Mouse (Mus musculus): Measurements from ENCODE around the gene Trpv5. TPM values are rescaled to one million over a fixed set of nuclear protein-coding genes. Genes with fewer than 3 reads are reported as not detected.

The Trpv5 gene
- polyA plus RNA-seq, 1 experiment from 2014 or later = not detected

DNA sequence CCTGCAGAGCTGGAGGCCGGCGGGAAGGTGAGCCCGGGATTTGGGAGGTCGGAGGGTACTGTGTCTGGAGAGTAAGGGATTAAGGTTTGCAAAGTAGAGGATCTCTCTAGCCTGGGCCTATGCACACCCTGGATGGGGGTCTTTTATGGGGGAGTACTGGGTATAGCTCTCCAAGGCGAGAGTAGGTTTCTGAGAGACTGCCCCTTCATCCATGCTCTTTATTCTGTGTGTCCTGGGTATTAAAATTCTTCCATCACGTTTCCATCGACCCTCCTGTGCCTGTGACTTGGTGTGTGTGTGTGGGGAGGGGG lies 74.8 kb downstream of the Trpv5 start:
- WGBS = under 1% methylated on average over 7 of the region's 7 CpGs
- Histone ChIP-seq H3K4me3 (replicated peaks; ENCODE audit: low read length) (peak overlapping the region; percentile 83), H3K4me2 (ENCODE audit: low read depth, low read length) (peak overlapping the region; percentile 98), H3K36me3 (ENCODE audit: control insufficient read depth, insufficient read depth, low read length) (no peaks in the 10 kb centered on the region), H3K9ac (ENCODE audit: low read length) (peak overlapping the region; percentile 86), H3K4me1 (ENCODE audit: control insufficient read depth, insufficient read depth, low read length) (0 out of 2 replicates have a peak, but pooled peaks cover 3% of the 10 kb centered on the region), H3K27ac (ENCODE audit: low read length) (peak overlapping the region; percentile 85), H3K27me3 (ENCODE audit: control insufficient read depth, insufficient read depth, low read length) (no peaks in the 10 kb centered on the region), H3K9me3 (replicated peaks; ENCODE audit: control insufficient read depth, low read length) (no peaks in the 10 kb centered on the region)
- ATAC-seq (ENCODE audit: insufficient read depth, low FRiP score) = no peak; the same call in 1 of the 2 replicates

DNA sequence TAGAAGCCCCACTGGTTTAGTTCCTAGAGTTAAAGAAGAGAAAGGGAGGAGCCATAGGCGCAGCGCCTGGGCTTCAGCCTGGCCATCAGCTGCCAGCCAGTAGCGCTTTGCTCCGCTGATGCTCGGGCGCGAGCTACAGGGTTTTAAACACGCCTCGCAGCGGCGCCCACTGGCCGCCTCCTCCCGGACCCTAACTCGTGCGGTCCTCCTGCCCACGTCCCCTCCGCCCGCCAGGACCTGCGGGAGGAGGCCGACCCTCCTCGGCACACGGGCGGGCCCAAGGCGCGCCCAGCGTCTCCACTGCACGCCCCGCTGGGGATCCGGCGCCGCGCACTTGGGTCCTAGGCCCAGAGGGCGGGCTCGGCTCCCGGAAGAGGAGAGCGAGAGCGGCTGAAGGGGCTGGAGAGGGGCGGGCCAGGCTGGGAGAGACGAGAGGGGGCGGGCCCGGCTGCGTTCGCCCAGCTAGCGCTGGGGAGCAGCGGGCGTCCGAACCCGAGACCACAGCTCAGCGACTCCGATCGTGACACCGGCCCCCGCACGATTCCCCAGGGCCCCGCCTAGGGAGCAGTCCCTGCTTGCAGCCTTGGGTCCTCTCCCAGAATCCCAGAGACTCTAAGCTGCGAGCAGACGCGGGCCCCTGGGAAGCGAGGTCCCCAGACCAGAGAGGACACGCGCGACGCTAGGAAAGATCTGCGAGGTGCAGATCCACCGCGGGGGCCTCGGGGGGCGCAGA lies 75.3 kb downstream of the Trpv5 start, which contains the start of gene Ephb6:
Gene Ephb6, plus strand, starts transcription at position 422 of the 733 bp plus-strand sequence.
- WGBS = under 1% methylated on average over 68 of the region's 68 CpGs
- Histone ChIP-seq H3K36me3 (ENCODE audit: control insufficient read depth, insufficient read depth, low read length) (no peaks in the 10 kb centered on the region), H3K9ac (ENCODE audit: low read length) (peak within 1 kb of the TSS; percentile 86), H3K4me3 (replicated peaks; ENCODE audit: low read length) (peak within 1 kb of the TSS; percentile 83), H3K27ac (ENCODE audit: low read length) (peak within 1 kb of the TSS; percentile 85), H3K27me3 (ENCODE audit: control insufficient read depth, insufficient read depth, low read length) (no peaks in the 10 kb centered on the region), H3K4me2 (ENCODE audit: low read depth, low read length) (peak within 1 kb of the TSS; percentile 98), H3K4me1 (ENCODE audit: control insufficient read depth, insufficient read depth, low read length) (0 out of 2 replicates have a peak, but pooled peaks cover 3% of the 10 kb centered on the region), H3K9me3 (replicated peaks; ENCODE audit: control insufficient read depth, low read length) (no peaks in the 10 kb centered on the region)
- peak; percentile 97 for ATAC-seq (ENCODE audit: insufficient read depth, low FRiP score)

DNA sequence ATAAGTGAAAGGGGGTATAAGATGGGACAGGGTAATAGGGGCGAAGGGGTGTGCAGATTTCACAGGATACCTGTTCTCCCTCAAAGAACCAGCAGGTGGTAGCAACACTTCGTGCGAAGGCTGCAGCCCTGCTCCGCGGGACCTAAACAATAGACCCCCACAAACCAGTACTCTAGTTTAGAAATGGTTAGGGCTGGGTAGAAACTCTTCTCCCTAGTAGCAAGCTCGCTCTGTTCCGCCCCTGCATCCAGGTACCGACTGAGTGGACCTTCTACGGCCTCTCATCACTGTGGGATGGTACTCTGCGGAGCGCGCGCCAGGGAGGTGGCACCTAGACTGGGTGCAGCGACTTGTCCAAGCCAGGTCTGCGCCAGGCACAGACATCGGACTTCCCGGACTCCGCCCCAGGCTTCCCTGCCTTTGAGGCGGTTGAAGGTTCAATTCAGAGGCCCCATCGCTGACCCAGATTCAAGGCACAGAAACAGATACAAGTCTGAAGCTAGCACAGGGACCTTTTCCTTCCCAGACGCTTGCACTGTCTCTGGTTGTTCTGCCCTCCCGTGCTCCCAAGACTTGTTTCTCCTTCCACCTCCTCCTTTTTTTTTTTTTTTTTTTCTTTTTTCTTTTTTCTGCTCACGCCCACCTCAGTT lies 76.0 kb downstream of the Trpv5 start:
- under 1% methylated on average over 23 of the region's 23 CpGs for WGBS
- Histone ChIP-seq H3K27ac (ENCODE audit: low read length) (peak overlapping the region; percentile 85), H3K27me3 (ENCODE audit: control insufficient read depth, insufficient read depth, low read length) (no peaks in the 10 kb centered on the region), H3K4me2 (ENCODE audit: low read depth, low read length) (peak overlapping the region; percentile 98), H3K36me3 (ENCODE audit: control insufficient read depth, insufficient read depth, low read length) (no peaks in the 10 kb centered on the region), H3K4me1 (ENCODE audit: control insufficient read depth, insufficient read depth, low read length) (0 out of 2 replicates have a peak, but pooled peaks cover 3% of the 10 kb centered on the region), H3K9me3 (replicated peaks; ENCODE audit: control insufficient read depth, low read length) (no peaks in the 10 kb centered on the region), H3K4me3 (replicated peaks; ENCODE audit: low read length) (peak overlapping the region; percentile 83), H3K9ac (ENCODE audit: low read length) (peak overlapping the region; percentile 86)
- peak; percentile 51 for ATAC-seq (ENCODE audit: insufficient read depth, low FRiP score)

Other genes with a start within 250 kb of the Trpv5 start
- gene Gm10334, start 234.6 kb downstream of the Trpv5 start, polyA plus RNA-seq (2015; fragmentation: Nextera tagmentation; extraction: Ambion mirVana) = 114 and 181 TPM in 2 replicates
- gene Prss1, start 221.8 kb downstream of the Trpv5 start, polyA plus RNA-seq (2015; fragmentation: Nextera tagmentation; extraction: Ambion mirVana) = 456 and 532 TPM in 2 replicates
- 197 and 293 TPM in 2 replicates for gene Prss2, start 159.0 kb downstream of the Trpv5 start, polyA plus RNA-seq (2015; fragmentation: Nextera tagmentation; extraction: Ambion mirVana)
- gene Ephb6, start 75.3 kb downstream of the Trpv5 start, polyA plus RNA-seq (2015; fragmentation: Nextera tagmentation; extraction: Ambion mirVana) = 11.0 and 11.7 TPM in 2 replicates
- 10.0 and 10.9 TPM in 2 replicates for gene Trpv6, start 44.4 kb downstream of the Trpv5 start, polyA plus RNA-seq (2015; fragmentation: Nextera tagmentation; extraction: Ambion mirVana)
- gene Llcfc1, start 3.7 kb upstream of the Trpv5 start, polyA plus RNA-seq (2015; fragmentation: Nextera tagmentation; extraction: Ambion mirVana) = 0.57 and 0.65 TPM in 2 replicates
- gene Kel, start 23.6 kb upstream of the Trpv5 start, polyA plus RNA-seq (2015; fragmentation: Nextera tagmentation; extraction: Ambion mirVana) = 9.7 and 12.7 TPM in 2 replicates
- gene Olfr459, start 94.4 kb upstream of the Trpv5 start, polyA plus RNA-seq (2015; fragmentation: Nextera tagmentation; extraction: Ambion mirVana) = not detected in 2 replicates
- gene Pip, start 166.8 kb upstream of the Trpv5 start, polyA plus RNA-seq (2015; fragmentation: Nextera tagmentation; extraction: Ambion mirVana) = not detected in 2 replicates
- gene Sval2, start 172.2 kb upstream of the Trpv5 start, polyA plus RNA-seq (2015; fragmentation: Nextera tagmentation; extraction: Ambion mirVana) = not detected in 2 replicates

All from stomach, embryonic 16.5 days (tissue).